Mouse (Mus musculus) spleen, adult 2 months (tissue): ENCODE results near the gene Hspa1l. TPM values are rescaled to one million over a fixed set of nuclear protein-coding genes. Genes with fewer than 3 reads are reported as not detected.
A peak's percentile ranks its signal among the peaks of the same experiment; 100 is the strongest.

Experiments used
- DNase-seq, 2 experiments: peaks; one replicate each; pipeline versions ENCODE4 v3.0.0 to v3.0.0-alpha.2; 2012 to 2021; ENCODE audit warnings: low spot score in 2 of 2, low read depth in 1 of 2
- H3K27ac ChIP-seq: fragments of 200-500 bp; 2 replicates; pipeline ENCODE4 v1.5.1; 2012; ENCODE audit warnings: low read length, inconsistent platforms; ENCODE audit not compliant: insufficient read depth
- H3K27me3 ChIP-seq: fragments of 200-500 bp; 2 replicates; pipeline ENCODE4 v1.6.1; 2012; ENCODE audit warnings: mild to moderate bottlenecking, moderate library complexity, low read length, inconsistent platforms; ENCODE audit not compliant: control insufficient read depth, insufficient read depth
- H3K36me3 ChIP-seq: fragments of 200-500 bp; 2 replicates; pipeline ENCODE4 v1.6.1; 2012; ENCODE audit warnings: mild to moderate bottlenecking, low read length, inconsistent platforms; ENCODE audit not compliant: control insufficient read depth, insufficient read depth
- H3K4me1 ChIP-seq: fragments of 200-500 bp; 2 replicates; pipeline ENCODE4 v1.6.1; 2011; ENCODE audit warnings: inconsistent platforms; ENCODE audit not compliant: control insufficient read depth, insufficient read depth, insufficient read length
- H3K4me3 ChIP-seq: fragments of 200-500 bp; 2 replicates; pipeline ENCODE4 v1.5.1; 2011; ENCODE audit warnings: mild to moderate bottlenecking, inconsistent platforms; ENCODE audit not compliant: insufficient read depth, insufficient read length; ENCODE audit errors: extremely low read depth
- CTCF ChIP-seq: fragments of 200-500 bp; IDR thresholded peaks from 2 replicates; pipeline ENCODE4 v1.5.1; 2011; ENCODE audit warnings: mild to moderate bottlenecking, inconsistent platforms; ENCODE audit not compliant: insufficient read depth, insufficient read length, insufficient replicate concordance; ENCODE audit errors: extremely low read depth
- POLR2A ChIP-seq: fragments of 200-500 bp; IDR thresholded peaks from 2 replicates; pipeline ENCODE4 v1.6.1; 2011; ENCODE audit warnings: low read depth, low read length, inconsistent platforms
- WGBS: fragments of 180-500 bp; shearing (Covaris S2); methylation state at CpG from one replicate; pipeline ENCODE4 v1.1.7; 2018; 5-methylcytosine and 5-hydroxymethylcytosine counted together
- polyA plus RNA-seq: library from polyadenylated mRNA; depleted of rRNA; stranded (reverse); fragments of >200 nt; gene quantifications from 2 replicates; pipeline ENCODE4 v1.2.3, GENCODE M21; 2012

Gene Hspa1l
- polyA plus RNA-seq, 1 experiment, result 0.06 TPM

DNA sequence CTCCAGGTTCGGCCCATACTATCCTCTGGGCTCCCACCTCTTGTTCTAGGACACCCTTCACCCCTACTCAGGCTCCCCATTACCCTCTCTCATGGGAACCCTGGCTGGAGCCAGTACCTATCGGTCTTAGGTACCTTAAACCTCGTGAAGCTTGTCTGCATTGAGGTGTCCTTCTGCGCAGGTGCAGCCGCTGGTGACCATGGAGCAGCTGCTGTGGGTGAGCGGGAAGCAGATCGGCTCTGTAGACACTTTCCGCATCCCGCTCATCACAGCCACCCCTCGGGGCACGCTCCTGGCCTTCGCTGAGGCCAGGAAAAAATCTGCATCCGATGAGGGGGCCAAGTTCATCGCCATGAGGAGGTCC, 40.8 kb upstream of the Hspa1l start:
- no peak for TF ChIP-seq CTCF
- TF ChIP-seq POLR2A, result no peak
- peak in 1 of 2 experiments; percentile 42 for DNase-seq
- Histone ChIP-seq H3K27me3 (no peaks in the 10 kb centered on the region), H3K27ac (peak overlapping the region; percentile 79), H3K4me3 (peak overlapping the region; percentile 82), H3K4me1 (peaks cover 5% of the 10 kb centered on the region; the same call in 1 of the 2 replicates), H3K36me3 (peaks cover 13% of the 10 kb centered on the region)
- 5% methylated on average over 14 of the region's 14 CpGs for WGBS

DNA sequence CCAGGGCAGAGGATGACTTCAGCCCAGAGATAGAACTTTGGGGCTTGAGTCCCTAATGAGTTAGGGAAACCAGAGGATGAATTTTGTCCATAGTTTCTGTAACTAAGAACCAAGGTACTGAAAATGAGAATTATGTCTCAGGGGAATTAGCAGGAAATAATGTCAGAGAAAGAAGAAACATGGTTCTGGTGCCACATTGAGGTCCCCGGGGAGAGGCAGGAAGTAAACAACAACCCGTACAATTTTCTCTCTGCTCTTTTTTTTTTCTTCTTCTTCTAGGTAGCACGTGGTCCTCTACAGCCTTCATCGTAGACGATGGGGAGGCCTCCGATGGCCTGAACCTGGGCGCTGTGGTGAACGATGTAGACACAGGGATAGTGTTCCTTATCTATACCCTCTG, 40.2 kb upstream of the Hspa1l start:
- peak overlapping the region; percentile 79 for H3K27ac ChIP-seq
- 26% methylated on average over 8 of the region's 8 CpGs for WGBS

DNA sequence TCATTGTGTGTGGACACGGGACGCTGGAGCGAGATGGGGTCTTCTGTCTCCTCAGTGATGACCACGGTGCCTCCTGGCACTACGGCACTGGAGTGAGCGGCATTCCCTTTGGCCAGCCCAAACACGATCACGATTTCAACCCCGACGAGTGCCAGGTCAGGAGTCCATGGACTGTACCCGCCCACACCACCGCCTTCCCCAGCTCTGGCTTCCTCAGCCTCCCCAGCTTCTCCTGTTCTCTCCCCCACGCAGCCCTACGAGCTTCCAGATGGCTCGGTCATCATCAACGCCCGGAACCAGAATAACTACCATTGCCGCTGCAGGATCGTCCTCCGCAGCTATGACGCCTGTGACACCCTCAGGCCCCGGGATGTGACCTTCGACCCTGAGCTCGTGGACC, 38.5 kb upstream of the Hspa1l start:
- H3K27ac ChIP-seq, result no peak overlapping the region
- H3K4me1 ChIP-seq, result peaks cover 5% of the 10 kb centered on the region; the same call in 1 of the 2 replicates
- H3K27me3 ChIP-seq, result no peaks in the 10 kb centered on the region
- no peak overlapping the region for H3K4me3 ChIP-seq
- TF ChIP-seq POLR2A (no peak), CTCF (no peak)
- no peak for DNase-seq
- WGBS, result 92% methylated on average over 24 of the region's 24 CpGs
- H3K36me3 ChIP-seq, result peaks cover 15% of the 10 kb centered on the region

More for the DNA sequence above, 40.2 kb upstream of the Hspa1l start:
- DNase-seq, result peak; percentile 49 to 68
- Histone ChIP-seq H3K4me3 (peak overlapping the region; percentile 82), H3K36me3 (peaks cover 14% of the 10 kb centered on the region), H3K27me3 (no peaks in the 10 kb centered on the region), H3K4me1 (peaks cover 5% of the 10 kb centered on the region; the same call in 1 of the 2 replicates)
- TF ChIP-seq CTCF, result no peak
- TF ChIP-seq POLR2A, result no peak

DNA sequence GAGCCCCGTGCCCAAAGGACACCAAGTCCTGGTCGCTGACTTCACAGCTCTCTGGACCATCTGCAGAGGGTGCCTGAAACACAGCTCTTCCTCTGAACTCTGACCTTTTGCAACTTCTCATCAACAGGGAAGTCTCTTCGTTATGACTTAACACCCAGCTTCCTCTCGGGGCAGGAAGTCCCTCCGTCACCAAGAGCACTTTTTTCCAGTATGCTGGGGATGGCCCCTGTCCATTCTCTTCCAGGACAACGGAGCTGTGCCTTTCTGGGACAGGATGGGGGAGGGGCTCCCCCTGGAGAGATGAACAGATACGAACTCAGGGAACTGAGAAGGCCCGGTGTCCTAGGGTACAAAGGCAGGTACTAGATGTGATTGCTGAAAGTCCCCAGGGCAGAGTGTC, 37.7 kb upstream of the Hspa1l start:
- peaks cover 5% of the 10 kb centered on the region; the same call in 1 of the 2 replicates for H3K4me1 ChIP-seq
- H3K36me3 ChIP-seq, result peaks cover 15% of the 10 kb centered on the region
- WGBS, result 59% methylated on average over 8 of the region's 8 CpGs
- no peak overlapping the region for H3K4me3 ChIP-seq
- H3K27ac ChIP-seq, result no peak overlapping the region
- TF ChIP-seq CTCF, result no peak
- no peak for TF ChIP-seq POLR2A
- no peak for DNase-seq
- no peaks in the 10 kb centered on the region for H3K27me3 ChIP-seq

- no peaks in the 10 kb centered on the region for H3K4me1 ChIP-seq
- H3K27me3 ChIP-seq, result no peaks in the 10 kb centered on the region
- peaks cover 15% of the 10 kb centered on the region for H3K36me3 ChIP-seq
- TF ChIP-seq CTCF (no peak), POLR2A (no peak)
- WGBS, result 83% methylated on average over 6 of the region's 6 CpGs
- no peak overlapping the region for H3K4me3 ChIP-seq
- no peak overlapping the region for H3K27ac ChIP-seq
- DNase-seq, result no peak
These were observed 34.5 kb upstream of the Hspa1l start for GRCm38 (mm10) chr17:34937960-34938505.

GRCm38 (mm10) chr17:34941344-34942041, 31.0 kb upstream of the Hspa1l start:
- Histone ChIP-seq H3K27me3 (no peaks in the 10 kb centered on the region), H3K4me3 (peak overlapping the region; percentile 24), H3K4me1 (no peaks in the 10 kb centered on the region), H3K27ac (peak overlapping the region; percentile 48), H3K36me3 (peaks cover 2% of the 10 kb centered on the region; the same call in 1 of the 2 replicates)
- WGBS, result 54% methylated on average over 15 of the region's 15 CpGs
- no peak for TF ChIP-seq CTCF
- no peak for TF ChIP-seq POLR2A
- no peak for DNase-seq

DNA sequence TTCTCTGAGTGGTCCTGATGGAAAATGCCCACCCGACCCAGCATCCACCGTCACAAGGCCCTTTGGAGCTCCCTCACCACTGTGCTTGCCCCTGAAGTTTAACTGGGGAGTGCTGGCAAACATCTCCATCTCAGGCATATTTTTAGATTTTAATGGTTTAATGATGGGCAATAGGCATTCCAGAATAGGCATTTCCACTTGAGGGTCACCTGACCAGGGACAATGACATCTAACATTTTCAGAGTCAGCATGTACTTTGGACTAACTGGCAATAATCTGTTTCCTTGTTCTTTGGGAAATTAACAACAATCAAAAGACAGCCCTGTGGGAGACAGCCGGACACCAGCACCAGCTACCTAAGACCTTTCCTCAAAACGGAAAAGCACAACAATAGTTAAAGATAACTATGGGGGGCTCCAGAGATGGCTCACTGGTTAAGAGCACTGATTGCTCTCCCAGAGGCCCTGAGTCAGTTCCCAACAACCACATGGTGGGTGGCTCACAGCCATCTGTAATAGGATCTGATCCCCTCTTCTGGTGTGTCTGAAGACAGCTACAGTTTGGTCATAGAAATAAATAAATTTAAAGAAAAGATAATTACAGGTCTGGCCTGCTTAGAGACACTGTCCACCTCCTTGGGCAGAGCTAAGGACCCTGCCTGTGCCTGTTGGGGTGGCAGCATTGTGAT, 29.2 kb upstream of the Hspa1l start:
- 96% methylated on average over 4 of the region's 4 CpGs for WGBS
- no peak overlapping the region for H3K27ac ChIP-seq

More for the DNA sequence above, 29.2 kb upstream of the Hspa1l start:
- no peak for DNase-seq
- H3K4me3 ChIP-seq, result no peak overlapping the region
- no peaks in the 10 kb centered on the region for H3K27me3 ChIP-seq
- H3K36me3 ChIP-seq, result no peaks in the 10 kb centered on the region
- TF ChIP-seq POLR2A (no peak), CTCF (no peak)
- H3K4me1 ChIP-seq, result no peaks in the 10 kb centered on the region
